Mouse (Mus musculus) limb, embryonic 10.5 days (tissue): ENCODE results near the gene Wdr92. TPM values are rescaled to one million over a fixed set of nuclear protein-coding genes. Genes with fewer than 3 reads are reported as not detected.
"Not testable (repeated sequence)": the region's sequence is repeated elsewhere in the genome, so short reads cannot be mapped to it uniquely, and the experiment has no call there.

Experiments used
- DNase-seq: peaks from one replicate; pipeline ENCODE4 v3.0.0-alpha.2; 2017; ENCODE audit warnings: low spot score
- H3K27ac ChIP-seq: fragments of 300-500 bp; sonication (generic); 2 replicates; pipeline ENCODE4 v1.5.1; 2016; ENCODE audit warnings: mild to moderate bottlenecking
- H3K27me3 ChIP-seq: fragments of 300-500 bp; sonication (generic); 2 replicates; pipeline ENCODE4 v1.6.1; 2016; ENCODE audit warnings: low read depth, mild to moderate bottlenecking; ENCODE audit not compliant: poor library complexity, severe bottlenecking
- H3K36me3 ChIP-seq: fragments of 300-500 bp; sonication (generic); 2 replicates; pipeline ENCODE4 v1.6.1; 2016; ENCODE audit warnings: mild to moderate bottlenecking, moderate library complexity
- H3K4me1 ChIP-seq: fragments of 300-500 bp; sonication (generic); 2 replicates; pipeline ENCODE4 v1.6.1; 2016
- H3K4me3 ChIP-seq: fragments of 300-500 bp; sonication (generic); 2 replicates; pipeline ENCODE4 v1.5.1; 2016; ENCODE audit warnings: mild to moderate bottlenecking, moderate library complexity
- H3K9me3 ChIP-seq: fragments of 300-500 bp; sonication (generic); replicated peaks from 2 replicates; pipeline ENCODE4 v1.6.1; 2016; ENCODE audit warnings: mild to moderate bottlenecking
- WGBS: fragments of 180-500 bp; shearing (Covaris S2); methylation state at CpG from one replicate; pipeline ENCODE4 v1.1.7; 2016; 5-methylcytosine and 5-hydroxymethylcytosine counted together
- polyA plus RNA-seq: library from polyadenylated mRNA; unstranded; fragments of >200 nt; fragmentation: Nextera tagmentation; extraction: Ambion mirVana; gene quantifications from 2 replicates; pipeline ENCODE4 v1.2.1, GENCODE M21; 2016

Gene Wdr92
- polyA plus RNA-seq, 1 experiment from 2014 or later, result 32.3 TPM

DNA sequence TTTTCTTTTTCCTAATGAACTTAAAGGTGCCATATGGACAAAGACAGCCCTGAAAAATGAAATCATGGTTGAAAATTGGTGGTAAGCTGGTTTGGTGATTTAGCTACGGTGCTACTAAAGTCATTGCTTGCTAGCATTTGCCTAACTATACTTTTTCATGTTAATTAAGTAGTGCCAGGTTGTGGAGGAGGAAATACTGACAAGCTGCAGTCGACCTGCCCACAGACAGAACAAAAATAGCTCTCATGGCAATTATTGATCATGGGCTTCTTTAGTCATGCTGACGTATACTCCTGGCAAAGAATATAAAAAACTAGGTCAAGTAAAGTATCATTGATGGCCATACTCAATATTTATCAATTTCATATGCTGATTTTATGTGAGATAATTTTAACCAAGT lies 33.6 kb downstream of the Wdr92 start:
- Histone ChIP-seq H3K27ac (no peak overlapping the region), H3K9me3 (no peaks in the 10 kb centered on the region), H3K27me3 (no peaks in the 10 kb centered on the region), H3K4me1 (peaks cover 15% of the 10 kb centered on the region), H3K4me3 (no peak overlapping the region), H3K36me3 (0 out of 2 replicates have a peak, but pooled peaks cover 2% of the 10 kb centered on the region)
- DNase-seq, result no peak
- WGBS, result 90% methylated on average over 3 of the region's 3 CpGs

- 97% methylated on average over 8 of the region's 8 CpGs for WGBS
- H3K4me1 ChIP-seq, result no peaks in the 10 kb centered on the region
- H3K27me3 ChIP-seq, result no peaks in the 10 kb centered on the region
- H3K4me3 ChIP-seq, result no peak overlapping the region
- H3K36me3 ChIP-seq, result peaks cover 21% of the 10 kb centered on the region
- no peak for DNase-seq
- no peaks in the 10 kb centered on the region for H3K9me3 ChIP-seq
- no peak overlapping the region for H3K27ac ChIP-seq
Measured at GRCm38 (mm10) chr11:17221126-17221525, 39.2 kb downstream of the Wdr92 start.

GRCm38 (mm10) chr11:17232792-17233191 lies 50.9 kb downstream of the Wdr92 start:
- no peak overlapping the region for H3K4me3 ChIP-seq
- DNase-seq, result no peak
- no peaks in the 10 kb centered on the region for H3K4me1 ChIP-seq
- no peak overlapping the region for H3K27ac ChIP-seq
- peaks cover 39% of the 10 kb centered on the region for H3K36me3 ChIP-seq
- WGBS, result 82% methylated on average over 5 of the region's 5 CpGs
- H3K9me3 ChIP-seq, result no peaks in the 10 kb centered on the region
- no peaks in the 10 kb centered on the region for H3K27me3 ChIP-seq

- Histone ChIP-seq H3K27ac (no peak overlapping the region), H3K36me3 (peaks cover 28% of the 10 kb centered on the region), H3K9me3 (no peaks in the 10 kb centered on the region), H3K4me1 (no peaks in the 10 kb centered on the region), H3K4me3 (no peak overlapping the region), H3K27me3 (peaks cover 2% of the 10 kb centered on the region; the same call in 1 of the 2 replicates)
- no peak for DNase-seq
- WGBS, result 95% methylated on average over 5 of the region's 5 CpGs
Measured at GRCm38 (mm10) chr11:17236449-17237037, 54.6 kb downstream of the Wdr92 start.

- H3K4me1 ChIP-seq, DNase-seq, H3K4me3 ChIP-seq, H3K9me3 ChIP-seq, H3K27ac ChIP-seq: not testable (repeated sequence)
- H3K36me3 ChIP-seq, result peaks cover 12% of the 10 kb centered on the region
- peaks cover 18% of the 10 kb centered on the region; the same call in 1 of the 2 replicates for H3K27me3 ChIP-seq
- WGBS, result 93% methylated on average over 5 of the region's 5 CpGs
Measured at GRCm38 (mm10) chr11:17238598-17238997, 56.7 kb downstream of the Wdr92 start.

- Histone ChIP-seq H3K9me3 (no peaks in the 10 kb centered on the region), H3K27ac (no peak overlapping the region), H3K4me3 (no peak overlapping the region), H3K4me1 (no peaks in the 10 kb centered on the region), H3K36me3 (no peaks in the 10 kb centered on the region), H3K27me3 (peaks cover 77% of the 10 kb centered on the region)
- DNase-seq, result no peak
Measured at GRCm38 (mm10) chr11:17248715-17249114, 66.8 kb downstream of the Wdr92 start.

- H3K9me3 ChIP-seq, result no peaks in the 10 kb centered on the region
- WGBS, result 59% methylated on average over 8 of the region's 8 CpGs
- peak overlapping the region; percentile 93; the same call in 1 of the 2 replicates for H3K27ac ChIP-seq
- peaks cover 34% of the 10 kb centered on the region; the same call in 1 of the 2 replicates for H3K27me3 ChIP-seq
- no peaks in the 10 kb centered on the region for H3K36me3 ChIP-seq
- peak overlapping the region; percentile 76 for H3K4me3 ChIP-seq
- DNase-seq, result no peak
- H3K4me1 ChIP-seq, result peaks cover 16% of the 10 kb centered on the region
Measured at GRCm38 (mm10) chr11:17256813-17257365, 75.0 kb downstream of the Wdr92 start.

GRCm38 (mm10) chr11:17257443-17257842 lies 75.5 kb downstream of the Wdr92 start, which contains the start of gene C1d:
C1d (plus strand) TSS chr11:17257579.
- Histone ChIP-seq H3K36me3 (no peaks in the 10 kb centered on the region), H3K9me3 (no peaks in the 10 kb centered on the region), H3K4me3 (peak within 1 kb of the TSS; percentile 76), H3K27me3 (peaks cover 29% of the 10 kb centered on the region; the same call in 1 of the 2 replicates), H3K4me1 (peaks cover 16% of the 10 kb centered on the region), H3K27ac (peak within 1 kb of the TSS; percentile 93)
- peak; percentile 94 for DNase-seq
- WGBS, result 0% methylated on average over 33 of the region's 33 CpGs

DNA sequence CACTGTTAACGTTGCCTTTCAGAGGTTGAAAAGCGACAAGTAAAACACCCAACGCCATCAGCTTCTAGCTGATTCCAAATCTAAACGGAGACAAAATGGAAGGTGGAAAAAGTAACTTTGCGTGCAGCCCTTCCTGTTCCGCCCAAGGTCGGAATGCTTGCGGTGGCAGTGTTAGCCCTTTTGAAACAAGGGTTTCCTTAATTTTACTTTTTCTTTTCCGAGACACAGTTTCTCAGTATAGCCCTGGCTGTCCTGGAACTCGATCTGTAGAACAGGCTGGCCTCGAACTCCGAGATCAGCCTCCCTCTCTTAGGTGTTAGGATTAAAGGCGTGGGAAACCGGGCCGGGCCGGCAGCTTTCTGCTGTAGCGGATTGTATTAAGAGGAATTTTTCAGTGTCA lies 76.0 kb downstream of the Wdr92 start:
- Histone ChIP-seq H3K36me3 (no peaks in the 10 kb centered on the region), H3K4me3 (peak overlapping the region; percentile 76), H3K4me1 (peaks cover 16% of the 10 kb centered on the region), H3K27ac (peak overlapping the region; percentile 93), H3K9me3 (no peaks in the 10 kb centered on the region), H3K27me3 (peaks cover 25% of the 10 kb centered on the region; the same call in 1 of the 2 replicates)
- 2% methylated on average over 17 of the region's 17 CpGs for WGBS
- DNase-seq, result peak; percentile 53

- Histone ChIP-seq H3K27me3 (no peaks in the 10 kb centered on the region), H3K4me1 (no peaks in the 10 kb centered on the region), H3K4me3 (no peak overlapping the region), H3K27ac (no peak overlapping the region), H3K36me3 (peaks cover 28% of the 10 kb centered on the region), H3K9me3 (no peaks in the 10 kb centered on the region)
- no peak for DNase-seq
- 93% methylated on average over 4 of the region's 4 CpGs for WGBS
Measured at GRCm38 (mm10) chr11:17267176-17267575, 85.3 kb downstream of the Wdr92 start.

GRCm38 (mm10) chr11:17268801-17269200 lies 86.9 kb downstream of the Wdr92 start:
- no peak for DNase-seq
- 85% methylated on average over 1 of the region's 1 CpGs for WGBS

DNA sequence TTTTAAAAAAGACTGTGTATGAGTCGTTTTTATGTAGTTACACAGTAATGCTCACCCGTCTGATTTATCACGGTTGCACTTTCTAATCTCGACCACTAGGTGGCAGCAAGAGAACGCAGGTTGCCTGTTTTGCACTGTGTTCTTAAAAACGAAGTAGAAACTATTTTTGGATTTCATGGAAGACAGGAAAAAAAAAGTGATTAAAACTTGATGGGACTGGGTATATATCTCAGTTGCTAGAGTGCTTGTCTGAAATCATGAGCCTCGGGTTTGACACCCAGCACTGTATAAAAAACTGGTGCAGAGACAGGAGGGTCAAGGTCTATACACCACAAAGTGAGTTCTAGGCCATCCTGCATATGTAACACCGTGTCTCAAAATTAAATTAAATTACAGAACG lies 98.1 kb downstream of the Wdr92 start:
- H3K9me3 ChIP-seq, result no peaks in the 10 kb centered on the region
- no peak overlapping the region for H3K27ac ChIP-seq
- H3K4me1 ChIP-seq, result no peaks in the 10 kb centered on the region
- no peaks in the 10 kb centered on the region for H3K36me3 ChIP-seq
- no peak overlapping the region for H3K4me3 ChIP-seq
- peaks cover 9% of the 10 kb centered on the region for H3K27me3 ChIP-seq
- peak; percentile 63 for DNase-seq
- WGBS, result 16% methylated on average over 9 of the region's 9 CpGs

More at GRCm38 (mm10) chr11:17268801-17269200, 86.9 kb downstream of the Wdr92 start:
- H3K4me1 ChIP-seq, result no peaks in the 10 kb centered on the region
- H3K27me3 ChIP-seq, result no peaks in the 10 kb centered on the region
- H3K27ac ChIP-seq, result no peak overlapping the region
- peaks cover 28% of the 10 kb centered on the region for H3K36me3 ChIP-seq
- no peak overlapping the region for H3K4me3 ChIP-seq
- no peaks in the 10 kb centered on the region for H3K9me3 ChIP-seq
